Mouse (Mus musculus) forebrain, embryonic 16.5 days (tissue): ENCODE measurements at regions not wholly inside any gene's neighbourhood (a gene's known extent, or its start where the extent isn't known, plus 50 kb on each side); places are given as distances from the start of the nearest gene placed in this dataset.

Experiments used
- ATAC-seq: fragments of 200-750 bp; cut with Nextera tagmentation; 2 replicates; pipeline ENCODE4 v1.8.0; 2017; ENCODE audit warnings: mild to moderate bottlenecking, moderate library complexity
- H3K27ac ChIP-seq: fragments of 300-500 bp; sonication (generic); 2 replicates; pipeline ENCODE4 v1.5.1; 2014; ENCODE audit warnings: low read length, control low read depth
- H3K27me3 ChIP-seq: fragments of 300-500 bp; sonication (generic); replicated peaks from 2 replicates; pipeline ENCODE4 v1.6.1; 2014; ENCODE audit warnings: low read length; ENCODE audit not compliant: control insufficient read depth, insufficient read depth
- H3K36me3 ChIP-seq: fragments of 300-500 bp; sonication (generic); 2 replicates; pipeline ENCODE4 v1.6.1; 2014; ENCODE audit not compliant: control insufficient read depth, insufficient read depth
- H3K4me1 ChIP-seq: fragments of 300-500 bp; sonication (generic); replicated peaks from 2 replicates; pipeline ENCODE4 v1.6.1; 2014; ENCODE audit warnings: low read length; ENCODE audit not compliant: control insufficient read depth, insufficient read depth
- H3K4me2 ChIP-seq: fragments of 300-500 bp; sonication (generic); 2 replicates; pipeline ENCODE4 v1.6.1; 2014; ENCODE audit warnings: mild to moderate bottlenecking, low read length, control low read depth
- H3K4me3 ChIP-seq: fragments of 300-500 bp; sonication (generic); replicated peaks from 2 replicates; pipeline ENCODE4 v1.5.1; 2014; ENCODE audit warnings: mild to moderate bottlenecking, low read length, control low read depth
- H3K9ac ChIP-seq: fragments of 300-500 bp; sonication (generic); replicated peaks from 2 replicates; pipeline ENCODE4 v1.6.1; 2014; ENCODE audit warnings: low read depth, low read length, control low read depth
- H3K9me3 ChIP-seq: fragments of 300-500 bp; sonication (generic); 2 replicates; pipeline ENCODE4 v1.6.1; 2016; ENCODE audit warnings: low read length; ENCODE audit not compliant: control insufficient read depth
- WGBS: fragments of 180-500 bp; shearing (Covaris S2); extraction: QIAGEN DNeasy Blood & Tissue Kit; methylation state at CpG from one replicate; pipeline ENCODE4 v1.1.7; 2014; 5-methylcytosine and 5-hydroxymethylcytosine counted together

- Histone ChIP-seq H3K4me3 (no peak overlapping the region), H3K9ac (no peak overlapping the region), H3K36me3 (no peaks in the 10 kb centered on the region), H3K27me3 (no peaks in the 10 kb centered on the region), H3K9me3 (no peaks in the 10 kb centered on the region), H3K27ac (peak overlapping the region; percentile 37; the same call in 1 of the 2 replicates), H3K4me1 (peaks cover 8% of the 10 kb centered on the region), H3K4me2 (no peak overlapping the region)
- WGBS, result 47% methylated on average over 3 of the region's 3 CpGs
- peak; percentile 72 for ATAC-seq
These were observed 1478.4 kb upstream of the Gm7489 start for GRCm38 (mm10) chr15:52406156-52406885.

DNA sequence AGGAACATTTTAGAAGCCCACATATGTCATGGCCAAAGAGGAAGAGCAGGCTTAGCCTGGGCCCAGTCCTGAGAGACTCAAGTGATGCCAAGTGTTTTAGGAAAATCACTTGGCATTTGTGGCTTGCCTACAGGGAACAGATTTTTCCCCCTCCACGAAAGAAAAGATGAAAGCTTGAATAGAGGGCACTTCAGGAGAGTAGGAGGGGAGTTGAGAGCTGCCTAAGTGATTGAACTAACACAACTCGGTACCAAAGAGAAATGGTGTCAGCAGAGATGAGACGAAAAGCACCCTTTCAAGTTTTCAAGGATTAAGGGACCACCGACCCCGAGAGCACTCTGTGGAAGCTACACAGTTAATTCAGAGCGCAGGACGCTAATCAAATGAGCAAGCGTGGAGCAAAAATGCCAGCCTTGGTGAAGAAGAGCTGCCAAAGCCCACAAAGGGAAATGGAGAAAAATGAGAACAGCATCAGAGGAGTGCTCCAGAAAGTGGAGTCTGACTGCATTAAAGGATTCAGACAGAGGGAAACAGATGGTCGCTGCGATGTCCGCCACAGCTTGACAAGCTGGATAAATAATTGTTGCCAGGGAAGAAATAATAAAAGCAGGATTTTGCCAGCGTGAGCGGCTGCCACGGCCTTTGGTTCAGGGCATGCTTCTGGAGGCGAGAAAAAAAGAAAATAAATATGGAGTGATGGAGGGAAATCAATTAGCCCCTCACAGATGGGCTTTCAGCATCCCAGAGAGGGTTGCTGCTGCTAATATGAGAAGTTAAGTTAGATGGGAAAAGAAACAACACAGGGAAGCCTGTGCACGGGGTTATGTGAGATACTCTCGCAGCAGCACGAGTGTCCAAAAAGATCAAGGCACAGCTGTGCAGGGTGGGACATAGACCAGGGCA is 1471.6 kb upstream of the Gm7489 start:
- no peaks in the 10 kb centered on the region for H3K36me3 ChIP-seq
- peak; percentile 95 for ATAC-seq
- peaks cover 13% of the 10 kb centered on the region for H3K4me1 ChIP-seq
- H3K27me3 ChIP-seq, result no peaks in the 10 kb centered on the region
- H3K4me3 ChIP-seq, result peak overlapping the region; percentile 14; the same call in 1 of the 2 replicates
- no peaks in the 10 kb centered on the region; the same call in 1 of the 2 replicates for H3K9me3 ChIP-seq
- peak overlapping the region; percentile 48 for H3K4me2 ChIP-seq
- H3K9ac ChIP-seq, result no peak overlapping the region; the same call in 1 of the 2 replicates
- peak overlapping the region; percentile 84 for H3K27ac ChIP-seq
- 7% methylated on average over 18 of the region's 18 CpGs for WGBS

GRCm38 (mm10) chr15:52425976-52426375 is 1458.7 kb upstream of the Gm7489 start:
- no peaks in the 10 kb centered on the region for H3K27me3 ChIP-seq
- no peak for ATAC-seq
- H3K4me3 ChIP-seq, result no peak overlapping the region
- H3K4me2 ChIP-seq, result no peak overlapping the region
- H3K27ac ChIP-seq, result no peak overlapping the region
- H3K9ac ChIP-seq, result no peak overlapping the region
- H3K36me3 ChIP-seq, result no peaks in the 10 kb centered on the region
- no peaks in the 10 kb centered on the region for H3K4me1 ChIP-seq
- no peaks in the 10 kb centered on the region for H3K9me3 ChIP-seq

- Histone ChIP-seq H3K36me3 (no peaks in the 10 kb centered on the region), H3K27me3 (no peaks in the 10 kb centered on the region), H3K27ac (no peak overlapping the region), H3K9ac (no peak overlapping the region), H3K4me1 (peaks cover 4% of the 10 kb centered on the region), H3K4me3 (no peak overlapping the region), H3K4me2 (no peak overlapping the region), H3K9me3 (no peaks in the 10 kb centered on the region)
- 74% methylated on average over 6 of the region's 6 CpGs for WGBS
- no peak for ATAC-seq
These were observed 1454.1 kb upstream of the Gm7489 start for GRCm38 (mm10) chr15:52430491-52431158.

DNA sequence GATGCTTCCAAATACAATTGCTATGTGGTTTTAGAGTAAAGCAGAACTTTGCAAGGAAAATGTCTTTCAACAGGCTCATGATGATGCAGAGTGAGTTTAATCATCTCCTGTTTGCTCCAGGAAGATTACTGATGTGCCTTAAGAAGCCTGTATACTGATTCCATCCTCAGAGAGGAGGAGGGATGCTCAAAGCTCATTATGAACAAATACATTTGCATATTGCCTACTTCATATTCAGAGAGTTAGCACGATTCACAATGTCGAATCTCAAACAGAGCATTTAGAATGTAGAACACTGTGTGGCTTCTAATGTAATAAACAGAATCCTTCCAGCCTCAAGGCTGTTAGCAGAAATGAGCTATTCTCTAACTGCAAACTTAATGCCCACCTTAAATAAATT is 1451.1 kb upstream of the Gm7489 start:
- Histone ChIP-seq H3K4me2 (no peak overlapping the region), H3K9ac (no peak overlapping the region), H3K27ac (no peak overlapping the region), H3K4me1 (peaks cover 4% of the 10 kb centered on the region), H3K27me3 (no peaks in the 10 kb centered on the region), H3K4me3 (no peak overlapping the region), H3K9me3 (no peaks in the 10 kb centered on the region), H3K36me3 (no peaks in the 10 kb centered on the region)
- 34% methylated on average over 2 of the region's 2 CpGs for WGBS
- ATAC-seq, result peak; percentile 84

- Histone ChIP-seq H3K4me1 (peaks cover 4% of the 10 kb centered on the region), H3K36me3 (no peaks in the 10 kb centered on the region), H3K27me3 (no peaks in the 10 kb centered on the region), H3K4me3 (no peak overlapping the region), H3K9me3 (no peaks in the 10 kb centered on the region), H3K4me2 (no peak overlapping the region), H3K27ac (no peak overlapping the region), H3K9ac (no peak overlapping the region)
- WGBS, result 96% methylated on average over 1 of the region's 1 CpGs
- ATAC-seq, result no peak
These were observed 1446.3 kb upstream of the Gm7489 start for GRCm38 (mm10) chr15:52438403-52438802.

DNA sequence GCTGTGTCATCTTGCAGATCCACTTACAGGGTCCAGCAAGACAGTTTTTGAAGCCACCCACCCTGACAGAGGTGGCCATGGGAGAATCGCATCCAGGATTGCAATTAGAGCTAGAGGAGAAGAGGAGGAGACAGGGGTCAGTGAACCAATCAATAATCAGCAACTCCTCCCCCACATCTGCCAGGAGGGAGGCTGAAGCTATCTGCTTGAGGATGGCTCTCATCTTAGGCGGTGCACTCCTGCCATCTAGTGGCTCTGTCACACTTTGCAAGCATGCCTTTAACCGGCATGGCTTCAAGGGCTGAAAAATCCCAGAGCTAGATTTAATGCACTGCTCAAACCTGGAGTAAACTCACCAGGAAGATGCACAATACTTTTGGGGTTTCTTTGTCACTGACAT is 1425.9 kb upstream of the Gm7489 start:
- WGBS, result 0% methylated on average over 3 of the region's 3 CpGs
- Histone ChIP-seq H3K9ac (no peak overlapping the region), H3K4me3 (no peak overlapping the region), H3K9me3 (no peaks in the 10 kb centered on the region), H3K36me3 (no peaks in the 10 kb centered on the region), H3K4me2 (no peak overlapping the region), H3K27ac (no peak overlapping the region), H3K27me3 (no peaks in the 10 kb centered on the region), H3K4me1 (peaks cover 4% of the 10 kb centered on the region)
- ATAC-seq, result peak; percentile 95

- 44% methylated on average over 1 of the region's 1 CpGs for WGBS
- Histone ChIP-seq H3K27me3 (no peaks in the 10 kb centered on the region), H3K4me2 (no peak overlapping the region), H3K9ac (no peak overlapping the region), H3K4me1 (peaks cover 7% of the 10 kb centered on the region), H3K9me3 (no peaks in the 10 kb centered on the region), H3K27ac (no peak overlapping the region), H3K36me3 (no peaks in the 10 kb centered on the region), H3K4me3 (no peak overlapping the region)
- ATAC-seq, result no peak
These were observed 1425.4 kb upstream of the Gm7489 start for GRCm38 (mm10) chr15:52459315-52459714.
